Mouse (Mus musculus): ENCODE results near the gene Csmd2. TPM values are rescaled to one million over a fixed set of nuclear protein-coding genes. Genes with fewer than 3 reads are reported as not detected.

Csmd2 gene
- polyA plus RNA-seq, 1 experiment from 2014 or later, result 9.1 TPM

DNA sequence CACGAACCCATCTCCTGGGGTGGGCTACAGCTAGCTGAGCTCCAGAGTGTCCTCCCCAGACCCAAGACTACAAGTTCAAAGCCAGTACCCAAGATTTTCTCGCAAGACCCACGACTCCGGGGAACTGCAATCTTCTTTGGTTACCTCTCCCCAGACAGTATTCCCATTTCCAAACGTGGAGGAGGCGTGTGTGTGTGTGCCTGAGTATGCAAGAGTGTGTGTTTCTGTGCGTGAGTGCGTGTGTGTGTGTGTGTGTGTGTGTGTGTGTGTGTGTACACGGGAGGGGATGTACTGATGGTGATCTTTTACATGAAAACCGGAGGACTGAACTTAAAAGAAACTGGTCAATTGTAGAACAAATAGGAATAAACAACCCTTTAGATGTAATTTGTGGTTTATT lies 387 bp upstream of the Csmd2 start:
- Histone ChIP-seq H3K36me3 (no peaks in the 10 kb centered on the region), H3K4me2 (peak overlapping the region; percentile 78), H3K27me3 (peaks cover 34% of the 10 kb centered on the region), H3K27ac (replicated peaks) (peak overlapping the region; percentile 85), H3K9me3 (no peaks in the 10 kb centered on the region), H3K9ac (peak overlapping the region; percentile 90), H3K4me3 (peak overlapping the region; percentile 77), H3K4me1 (replicated peaks) (peaks cover 49% of the 10 kb centered on the region)
- no peak for ATAC-seq (ENCODE audit: low read depth)
- whole genome bisulfite sequencing, result 5% methylated on average over 10 of the region's 10 CpGs

DNA sequence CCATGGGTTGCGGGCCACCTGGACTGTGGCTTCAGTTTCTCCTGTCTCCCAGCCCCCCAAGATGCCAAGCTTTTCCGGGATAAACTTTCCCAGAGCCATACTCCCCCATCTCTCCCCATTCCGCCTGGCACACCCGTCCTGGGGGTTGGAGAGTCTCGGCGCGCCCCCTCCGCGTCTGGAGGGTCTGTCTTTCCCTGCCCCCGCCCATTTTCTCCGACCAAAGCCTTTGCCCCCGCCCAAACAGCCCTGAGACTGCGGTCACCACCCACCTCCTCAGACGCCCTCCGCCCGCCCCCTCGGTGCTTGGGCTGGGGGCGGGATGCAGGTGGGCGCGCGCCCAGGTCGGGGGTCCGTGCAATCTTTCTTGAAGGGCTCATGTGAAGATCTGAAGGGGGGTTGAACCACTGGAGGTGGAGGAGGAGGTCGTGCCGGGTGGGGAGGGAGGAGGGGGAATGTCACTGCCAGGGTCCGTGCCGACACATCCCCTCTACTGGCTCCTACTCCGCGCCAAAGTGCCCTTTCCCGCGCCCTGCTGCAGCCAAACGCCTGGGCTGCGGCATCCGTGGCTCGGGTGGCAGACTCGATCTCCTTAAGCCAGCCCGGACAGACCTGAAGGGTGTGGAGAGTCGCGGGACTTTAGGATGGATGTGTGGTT lies 996 bp downstream of the Csmd2 start:
- Histone ChIP-seq H3K4me3 (peak overlapping the region; percentile 77), H3K4me2 (peak overlapping the region; percentile 78), H3K27me3 (peaks cover 34% of the 10 kb centered on the region), H3K4me1 (replicated peaks) (peaks cover 49% of the 10 kb centered on the region), H3K27ac (replicated peaks) (peak overlapping the region; percentile 85), H3K9me3 (no peaks in the 10 kb centered on the region), H3K9ac (peak overlapping the region; percentile 90), H3K36me3 (no peaks in the 10 kb centered on the region)
- no peak for ATAC-seq (ENCODE audit: low read depth)
- WGBS, result 2% methylated on average over 38 of the region's 39 CpGs

DNA sequence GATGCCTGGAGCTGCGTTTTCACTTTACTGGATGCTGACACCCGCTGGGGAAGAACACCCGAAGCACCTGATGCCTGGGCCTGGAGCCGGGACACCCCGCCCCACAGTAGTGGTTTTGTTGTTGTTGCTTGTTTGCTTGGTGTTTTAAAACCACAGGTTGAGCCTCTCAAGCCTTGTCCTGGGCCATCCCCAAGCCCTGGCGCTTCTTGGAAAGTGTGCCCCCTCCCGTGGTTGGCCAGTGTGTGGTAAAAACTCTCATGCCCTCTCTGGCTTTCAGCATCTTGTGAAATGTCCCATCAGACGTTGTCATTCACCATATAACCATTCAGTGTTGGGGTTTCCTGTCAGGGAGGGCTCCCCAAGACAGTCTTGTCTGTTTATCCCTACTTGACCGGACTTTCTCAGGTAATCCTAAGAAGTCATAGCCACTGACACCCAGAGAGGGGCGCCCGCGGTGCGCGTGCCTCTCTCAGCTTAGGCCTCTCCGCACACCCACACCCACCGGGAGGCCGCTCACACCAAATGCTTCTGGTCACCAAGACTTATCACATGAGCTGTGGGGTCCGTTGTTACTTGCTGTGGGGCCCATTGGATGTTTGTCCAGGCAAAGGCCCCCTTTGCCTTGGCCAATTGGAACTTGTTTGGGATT lies 1.8 kb downstream of the Csmd2 start:
- ATAC-seq (ENCODE audit: low read depth), result no peak; the same call in 1 of the 2 replicates
- Histone ChIP-seq H3K9me3 (no peaks in the 10 kb centered on the region), H3K9ac (peak overlapping the region; percentile 90), H3K27me3 (peaks cover 30% of the 10 kb centered on the region), H3K4me1 (replicated peaks) (peaks cover 49% of the 10 kb centered on the region), H3K4me2 (peak overlapping the region; percentile 78), H3K27ac (replicated peaks) (no peak overlapping the region), H3K36me3 (no peaks in the 10 kb centered on the region), H3K4me3 (peak overlapping the region; percentile 77)
- 9% methylated on average over 18 of the region's 18 CpGs for WGBS

DNA sequence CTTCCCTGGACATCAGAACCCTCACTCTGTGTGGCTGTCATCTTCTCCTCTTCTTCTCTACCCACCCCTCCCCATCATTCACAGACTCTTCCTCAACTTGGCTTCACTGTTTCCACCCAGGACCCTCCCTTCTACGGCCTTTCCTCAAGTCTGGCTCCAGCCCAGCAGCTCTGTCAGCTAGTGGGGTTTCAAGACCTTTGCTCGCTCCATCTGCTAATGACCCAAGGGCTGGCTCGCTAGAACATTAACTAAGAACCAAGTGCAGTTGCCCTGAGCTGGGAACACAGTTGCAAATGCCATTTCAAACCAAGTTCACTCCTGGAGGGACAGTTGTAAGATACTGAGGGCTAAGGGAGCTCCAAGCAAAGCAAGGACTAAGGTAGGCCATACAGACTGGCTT lies 11.6 kb downstream of the Csmd2 start:
- Histone ChIP-seq H3K9me3 (no peaks in the 10 kb centered on the region), H3K27me3 (no peaks in the 10 kb centered on the region), H3K4me1 (replicated peaks) (peaks cover 4% of the 10 kb centered on the region; the same call in 1 of the 2 replicates), H3K36me3 (no peaks in the 10 kb centered on the region), H3K4me3 (no peak overlapping the region), H3K4me2 (no peak overlapping the region), H3K27ac (replicated peaks) (no peak overlapping the region), H3K9ac (no peak overlapping the region)
- ATAC-seq (ENCODE audit: low read depth), result no peak
- WGBS, result 83% methylated on average over 3 of the region's 3 CpGs

DNA sequence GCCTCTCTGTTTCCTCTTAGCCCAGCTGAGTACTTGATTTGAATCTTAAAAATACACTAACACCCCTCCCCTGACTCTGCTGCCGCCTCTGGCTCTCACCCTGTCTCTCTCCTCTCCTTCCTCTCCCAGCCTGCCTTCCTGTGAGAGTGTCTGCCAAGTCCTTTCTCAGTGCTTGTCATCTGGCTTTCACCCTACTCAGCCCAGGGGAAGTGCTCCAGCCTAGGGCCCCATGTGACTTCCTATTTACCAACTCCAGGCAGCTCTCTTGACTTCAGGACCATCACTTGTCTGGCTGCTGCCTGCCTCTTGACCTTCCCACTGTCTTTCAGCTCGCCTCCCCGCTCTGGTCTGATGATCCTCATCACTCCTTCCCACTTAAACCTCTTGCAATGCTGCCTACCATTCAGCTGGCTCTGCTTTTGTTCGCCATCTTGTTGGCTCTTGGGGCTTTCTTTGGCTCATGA lies 15.0 kb downstream of the Csmd2 start:
- no peak for ATAC-seq (ENCODE audit: low read depth)

DNA sequence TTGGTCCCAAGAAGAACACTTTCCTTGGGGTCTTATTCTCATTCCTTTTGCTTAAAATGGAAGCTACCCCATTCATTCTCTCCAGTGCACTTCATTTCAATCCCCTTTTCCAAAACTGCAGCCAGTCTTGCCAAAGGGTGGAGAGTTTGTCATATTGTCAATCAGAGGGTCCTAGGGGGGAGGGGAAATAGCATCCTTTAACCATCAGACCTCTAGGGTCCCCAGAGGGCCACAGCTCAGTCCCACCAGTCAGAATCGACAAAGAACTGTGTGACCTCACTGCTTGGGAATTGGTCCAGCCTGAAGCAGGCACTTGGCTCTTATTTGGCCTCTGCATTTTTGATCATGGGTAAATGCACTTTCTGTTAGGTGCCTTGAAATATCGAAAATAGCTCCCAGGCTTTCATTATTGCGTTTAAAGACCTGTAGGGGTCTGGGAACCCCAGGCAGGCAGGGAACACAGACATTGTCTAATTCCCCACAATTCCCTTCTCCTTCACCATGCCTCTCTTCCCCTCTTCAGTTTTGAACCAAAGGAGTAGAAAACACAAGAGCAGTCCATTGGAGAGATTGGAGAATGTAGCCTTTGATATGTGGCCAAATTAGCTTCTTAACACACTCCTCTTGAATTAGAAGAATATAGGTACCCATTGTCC lies 17.3 kb downstream of the Csmd2 start:
- WGBS, result 66% methylated on average over 3 of the region's 3 CpGs
- no peak overlapping the region for H3K4me2 ChIP-seq
- no peak for ATAC-seq (ENCODE audit: low read depth)
- no peak overlapping the region for H3K27ac ChIP-seq (replicated peaks)
- no peaks in the 10 kb centered on the region for H3K36me3 ChIP-seq
- H3K9ac ChIP-seq, result no peak overlapping the region
- H3K9me3 ChIP-seq, result no peaks in the 10 kb centered on the region
- no peak overlapping the region for H3K4me3 ChIP-seq
- H3K27me3 ChIP-seq, result no peaks in the 10 kb centered on the region
- 0 out of 2 replicates have a peak, but pooled peaks cover 4% of the 10 kb centered on the region for H3K4me1 ChIP-seq (replicated peaks)

More for the DNA sequence above, 15.0 kb downstream of the Csmd2 start:
- 79% methylated on average over 4 of the region's 4 CpGs for WGBS
- H3K27ac ChIP-seq (replicated peaks), result no peak overlapping the region
- no peaks in the 10 kb centered on the region for H3K36me3 ChIP-seq
- H3K27me3 ChIP-seq, result no peaks in the 10 kb centered on the region
- H3K4me2 ChIP-seq, result no peak overlapping the region
- no peak overlapping the region for H3K4me3 ChIP-seq
- H3K4me1 ChIP-seq (replicated peaks), result peaks cover 4% of the 10 kb centered on the region; the same call in 1 of the 2 replicates
- no peaks in the 10 kb centered on the region for H3K9me3 ChIP-seq
- no peak overlapping the region for H3K9ac ChIP-seq

DNA sequence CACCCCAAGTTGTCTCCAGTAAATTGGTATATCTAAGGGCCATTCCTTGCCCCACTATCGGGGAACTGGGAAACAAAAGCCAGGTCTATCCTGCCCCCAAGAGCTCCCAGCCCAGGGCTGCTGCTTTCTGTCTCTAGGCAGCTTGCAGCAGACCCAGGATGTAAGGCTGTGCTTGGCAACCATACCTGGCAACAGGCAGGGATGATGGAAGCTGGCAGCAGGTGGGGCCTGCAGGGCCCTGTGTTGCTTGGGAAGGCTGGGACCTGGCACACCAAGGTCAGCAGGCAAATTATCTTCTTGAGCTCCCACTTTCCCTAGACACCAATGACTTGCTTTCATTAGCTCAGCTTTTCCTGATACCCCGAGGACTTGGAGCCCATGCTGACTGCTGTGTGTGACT lies 31.8 kb downstream of the Csmd2 start:
- no peaks in the 10 kb centered on the region for H3K36me3 ChIP-seq
- no peak for ATAC-seq (ENCODE audit: low read depth)

DNA sequence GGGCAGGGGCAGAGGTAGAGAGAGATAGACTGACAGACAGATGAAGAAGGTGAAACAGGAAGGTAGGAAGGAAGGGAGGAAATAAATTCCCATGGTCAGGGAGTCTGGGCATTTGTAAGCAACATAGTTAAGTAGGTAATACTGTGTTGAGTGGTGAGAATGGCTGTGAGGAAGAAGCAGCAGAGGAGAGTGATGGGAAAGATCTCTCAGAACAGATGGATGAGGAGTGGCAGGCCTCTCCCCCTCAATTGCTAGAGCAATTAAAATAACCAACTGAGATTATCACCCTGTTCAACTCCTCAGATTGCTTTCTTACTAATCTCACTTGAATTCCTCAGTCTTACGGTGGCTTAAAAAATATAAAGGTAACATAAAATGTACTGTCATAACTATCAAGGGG lies 40.6 kb downstream of the Csmd2 start:
- Histone ChIP-seq H3K4me2 (no peak overlapping the region), H3K4me1 (replicated peaks) (no peaks in the 10 kb centered on the region), H3K27me3 (no peaks in the 10 kb centered on the region), H3K27ac (replicated peaks) (no peak overlapping the region), H3K9ac (no peak overlapping the region), H3K9me3 (no peaks in the 10 kb centered on the region), H3K36me3 (no peaks in the 10 kb centered on the region), H3K4me3 (no peak overlapping the region)
- no peak for ATAC-seq (ENCODE audit: low read depth)
- WGBS, result 80% methylated on average over 1 of the region's 1 CpGs

More for the DNA sequence above, 31.8 kb downstream of the Csmd2 start:
- Histone ChIP-seq H3K9ac (no peak overlapping the region), H3K9me3 (no peaks in the 10 kb centered on the region), H3K4me3 (no peak overlapping the region), H3K27me3 (no peaks in the 10 kb centered on the region), H3K4me2 (no peak overlapping the region), H3K27ac (replicated peaks) (no peak overlapping the region), H3K4me1 (replicated peaks) (0 out of 2 replicates have a peak, but pooled peaks cover 4% of the 10 kb centered on the region)
- 80% methylated on average over 2 of the region's 2 CpGs for WGBS

DNA sequence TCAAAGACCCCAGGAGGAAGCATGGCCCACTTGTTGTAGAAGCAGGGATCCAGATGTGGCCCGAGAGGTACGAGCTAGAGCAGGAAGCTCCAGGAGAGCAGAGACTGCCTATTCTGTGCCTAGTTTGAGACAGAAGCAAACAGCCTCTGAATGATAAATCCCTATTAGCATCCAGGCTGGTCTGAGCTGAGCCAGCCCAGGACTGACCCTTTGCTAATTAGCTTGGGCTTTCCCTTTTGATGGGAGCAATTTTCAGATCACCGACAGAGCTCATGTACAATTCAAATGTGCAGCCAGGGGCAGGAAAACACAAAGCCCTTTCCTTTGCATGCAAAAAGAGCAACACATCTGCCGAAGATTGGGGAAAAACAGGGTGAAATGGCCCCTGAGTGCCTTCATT lies 54.2 kb downstream of the Csmd2 start:
- no peak overlapping the region for H3K27ac ChIP-seq (replicated peaks)
- no peak for ATAC-seq (ENCODE audit: low read depth)
- H3K4me2 ChIP-seq, result no peak overlapping the region
- H3K27me3 ChIP-seq, result no peaks in the 10 kb centered on the region
- H3K4me1 ChIP-seq (replicated peaks), result peaks cover 21% of the 10 kb centered on the region
- no peaks in the 10 kb centered on the region for H3K36me3 ChIP-seq
- no peaks in the 10 kb centered on the region for H3K9me3 ChIP-seq
- 48% methylated on average over 4 of the region's 4 CpGs for WGBS
- no peak overlapping the region for H3K4me3 ChIP-seq
- no peak overlapping the region for H3K9ac ChIP-seq

DNA sequence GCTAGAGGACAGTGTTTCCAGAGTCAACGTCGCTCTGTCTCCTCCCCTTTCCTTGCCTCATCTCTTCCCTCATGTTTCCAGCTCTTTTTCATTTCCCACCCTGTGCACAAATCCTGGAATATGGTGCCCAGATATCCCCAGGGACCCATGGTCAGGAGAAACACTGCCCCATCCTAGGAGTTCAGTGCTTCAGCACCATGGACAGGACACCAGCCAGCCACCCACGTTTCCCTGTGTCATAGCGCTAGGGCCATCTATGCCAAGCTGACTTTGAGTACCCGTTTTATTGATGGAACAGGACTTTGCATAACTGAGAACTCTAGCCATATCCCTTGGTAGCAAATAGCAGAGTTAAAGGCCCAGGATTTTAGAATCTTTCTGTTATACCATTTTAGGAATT lies 55.0 kb downstream of the Csmd2 start:
- WGBS, result 30% methylated on average over 5 of the region's 5 CpGs
- H3K9ac ChIP-seq, result no peak overlapping the region

DNA sequence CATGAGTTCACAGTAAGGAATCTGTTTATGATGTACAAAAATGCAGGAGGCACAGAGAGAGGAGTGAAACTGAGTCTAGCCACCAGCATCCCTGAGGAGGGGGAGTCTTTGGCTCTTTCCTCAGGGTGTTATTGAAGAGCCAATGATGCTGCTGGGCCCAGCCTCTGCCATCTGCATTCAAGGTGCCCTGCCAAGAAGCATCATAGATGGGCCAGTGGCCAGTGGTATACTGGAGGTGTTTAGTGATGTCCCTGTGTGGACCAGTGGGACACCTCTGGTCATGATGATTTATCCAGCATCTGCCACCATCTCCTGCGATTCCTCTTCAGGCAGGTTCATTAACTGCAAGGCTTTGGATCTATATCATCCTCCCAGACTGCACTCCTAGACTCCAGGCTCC lies 61.1 kb downstream of the Csmd2 start:
- no peak overlapping the region for H3K27ac ChIP-seq (replicated peaks)
- no peak overlapping the region for H3K9ac ChIP-seq
- no peaks in the 10 kb centered on the region for H3K4me1 ChIP-seq (replicated peaks)
- 81% methylated on average over 1 of the region's 1 CpGs for WGBS
- no peak for ATAC-seq (ENCODE audit: low read depth)
- no peaks in the 10 kb centered on the region for H3K9me3 ChIP-seq
- H3K27me3 ChIP-seq, result no peaks in the 10 kb centered on the region
- H3K4me3 ChIP-seq, result no peak overlapping the region
- no peaks in the 10 kb centered on the region for H3K36me3 ChIP-seq
- no peak overlapping the region for H3K4me2 ChIP-seq

More for the DNA sequence above, 55.0 kb downstream of the Csmd2 start:
- Histone ChIP-seq H3K27ac (replicated peaks) (no peak overlapping the region), H3K9me3 (no peaks in the 10 kb centered on the region), H3K4me1 (replicated peaks) (peaks cover 21% of the 10 kb centered on the region), H3K36me3 (no peaks in the 10 kb centered on the region), H3K4me2 (no peak overlapping the region), H3K27me3 (no peaks in the 10 kb centered on the region), H3K4me3 (no peak overlapping the region)
- ATAC-seq (ENCODE audit: low read depth), result no peak

DNA sequence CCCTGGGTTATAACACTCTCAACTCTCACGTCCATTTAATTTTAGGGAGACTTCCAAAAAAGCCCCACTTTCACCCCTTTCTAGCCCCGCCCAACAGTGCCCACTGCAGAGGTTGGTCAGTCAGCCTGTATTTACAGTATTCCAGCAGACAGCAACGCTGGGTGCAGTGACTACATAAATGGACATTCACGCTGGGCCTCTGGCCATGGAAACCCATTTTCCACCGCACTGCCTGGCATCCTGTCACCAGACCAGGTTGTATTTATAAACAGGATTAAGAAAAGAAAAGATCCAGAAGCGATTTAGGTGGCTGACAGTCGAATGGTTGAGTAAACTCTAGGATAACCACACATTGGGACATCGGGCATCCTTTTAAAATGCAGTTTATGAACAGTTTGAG lies 65.0 kb downstream of the Csmd2 start:
- Histone ChIP-seq H3K36me3 (no peaks in the 10 kb centered on the region), H3K4me2 (no peak overlapping the region), H3K9me3 (no peaks in the 10 kb centered on the region), H3K4me3 (no peak overlapping the region), H3K9ac (no peak overlapping the region), H3K27ac (replicated peaks) (no peak overlapping the region), H3K27me3 (no peaks in the 10 kb centered on the region), H3K4me1 (replicated peaks) (no peaks in the 10 kb centered on the region)
- ATAC-seq (ENCODE audit: low read depth), result no peak
- 84% methylated on average over 8 of the region's 8 CpGs for WGBS
